Mouse (Mus musculus) heart, embryonic 14.5 days (tissue): Measurements from ENCODE around the gene Armcx6. TPM values are rescaled to one million over a fixed set of nuclear protein-coding genes. Genes with fewer than 3 reads are reported as not detected.

Experiments used
- ATAC-seq: fragments of 200-750 bp; cut with Nextera tagmentation; 2 replicates; pipeline ENCODE4 v1.8.0; 2017; ENCODE audit warnings: low read depth, moderate TSS enrichment; ENCODE audit not compliant: insufficient number of reproducible peaks, insufficient read depth, low FRiP score
- H3K27ac ChIP-seq, 2 experiments: fragments of 200-500 bp in 1 of 2; fragments of 300-500 bp in 1 of 2; sonication (generic) in 1 of 2; replicated peaks in 1 of 2; 2 replicates each; pipeline ENCODE4 v1.5.1; 2012 to 2014; ENCODE audit warnings: low read depth in 2 of 2, low read length in 2 of 2, control low read depth in 1 of 2, mild to moderate bottlenecking in 1 of 2, mixed read lengths in 1 of 2; ENCODE audit not compliant: control insufficient read depth in 1 of 2, insufficient read depth in 1 of 2
- H3K27me3 ChIP-seq: fragments of 300-500 bp; sonication (generic); 2 replicates; pipeline ENCODE4 v1.6.1; 2014; ENCODE audit warnings: mild to moderate bottlenecking, low read length, control low read depth; ENCODE audit not compliant: control insufficient read depth, insufficient read depth
- H3K36me3 ChIP-seq: fragments of 300-500 bp; sonication (generic); 2 replicates; pipeline ENCODE4 v1.6.1; 2014; ENCODE audit warnings: mild to moderate bottlenecking, control low read depth, low read length, mixed read lengths; ENCODE audit not compliant: control insufficient read depth, insufficient read depth
- H3K4me1 ChIP-seq, 2 experiments: fragments of 200-500 bp in 1 of 2; fragments of 300-500 bp in 1 of 2; sonication (generic) in 1 of 2; 2 replicates each; pipeline ENCODE4 v1.6.1; 2012 to 2014; ENCODE audit warnings: low read length in 2 of 2, control low read depth in 1 of 2, mixed read lengths in 1 of 2; ENCODE audit not compliant: control insufficient read depth in 2 of 2, insufficient read depth in 2 of 2
- H3K4me2 ChIP-seq: fragments of 300-500 bp; sonication (generic); 2 replicates; pipeline ENCODE4 v1.6.1; 2014; ENCODE audit warnings: mild to moderate bottlenecking, low read length
- H3K4me3 ChIP-seq, 2 experiments: fragments of 200-500 bp in 1 of 2; fragments of 300-500 bp in 1 of 2; sonication (generic) in 1 of 2; 2 replicates each; pipeline ENCODE4 v1.5.1; 2012 to 2014; ENCODE audit warnings: low read length in 2 of 2, mild to moderate bottlenecking in 2 of 2, control low read depth in 1 of 2, low read depth in 1 of 2, moderate library complexity in 1 of 2; ENCODE audit not compliant: control insufficient read depth in 1 of 2, insufficient read depth in 1 of 2
- H3K9ac ChIP-seq: fragments of 300-500 bp; sonication (generic); 2 replicates; pipeline ENCODE4 v1.6.1; 2014; ENCODE audit warnings: mild to moderate bottlenecking, low read length
- H3K9me3 ChIP-seq: fragments of 300-500 bp; sonication (generic); 2 replicates; pipeline ENCODE4 v1.6.1; 2016; ENCODE audit warnings: low read length, control low read depth; ENCODE audit not compliant: control insufficient read depth
- WGBS: fragments of 180-500 bp; shearing (Covaris S2); extraction: QIAGEN DNeasy Blood & Tissue Kit; methylation state at CpG from one replicate; pipeline ENCODE4 v1.1.7; 2014; 5-methylcytosine and 5-hydroxymethylcytosine counted together
- microRNA-seq: library from miRNA; unstranded; fragments of <30 nt; microRNA quantifications from one replicate; pipeline ENCODE4, GENCODE M21; 2016
- polyA plus RNA-seq: library from polyadenylated mRNA; unstranded; fragments of >200 nt; fragmentation: Nextera tagmentation; extraction: Ambion mirVana; gene quantifications from 2 replicates; pipeline ENCODE4 v1.2.1, GENCODE M21; 2014

Gene Armcx6
- polyA plus RNA-seq, 1 experiment from 2014 or later, result 17.7 TPM

DNA sequence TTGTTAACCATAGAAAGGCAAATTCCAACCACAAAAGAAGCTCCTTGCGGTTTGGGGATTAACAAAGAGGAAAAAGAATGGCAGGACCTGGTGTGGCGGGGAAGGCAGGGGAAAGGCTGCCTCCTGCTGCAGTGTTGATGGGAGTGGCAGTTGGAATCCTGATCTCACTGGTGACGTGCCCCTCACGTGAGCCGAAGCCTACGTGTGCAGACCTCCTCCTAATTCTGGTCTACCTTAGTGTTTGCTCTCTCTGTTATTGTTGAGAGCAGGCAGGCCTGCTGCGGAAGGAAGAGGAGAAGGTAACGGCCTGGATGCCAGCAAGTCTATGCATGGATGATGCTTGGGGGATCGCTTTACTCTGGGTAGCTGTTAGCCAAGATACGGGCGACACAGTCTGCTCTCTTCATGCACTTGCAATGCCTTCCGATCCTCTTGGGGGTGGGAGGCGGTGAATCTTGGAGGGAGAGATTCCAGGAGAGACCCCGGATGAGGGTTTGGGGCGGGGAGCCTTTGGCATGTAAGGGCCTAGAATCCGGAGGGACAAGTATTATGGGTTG lies 33.4 kb downstream of the Armcx6 start, which contains the start of gene Armcx1:
Gene Armcx1, plus strand, starts transcription at position 212 of the 557 bp plus-strand sequence.
- Histone ChIP-seq H3K27ac (peak within 1 kb of the TSS; percentile 96 to 97), H3K4me3 (peak within 1 kb of the TSS; percentile 59 to 71), H3K9ac (peak within 1 kb of the TSS; percentile 83), H3K27me3 (no peaks in the 10 kb centered on the region), H3K4me1 (no peaks in the 10 kb centered on the region), H3K36me3 (peaks cover 18% of the 10 kb centered on the region), H3K4me2 (peak within 1 kb of the TSS; percentile 63), H3K9me3 (no peaks in the 10 kb centered on the region)
- WGBS, result 14% methylated on average over 16 of the region's 16 CpGs
- peak; percentile 92 for ATAC-seq

- no peak for ATAC-seq
- no peak overlapping the region for H3K9ac ChIP-seq
- no peaks in the 10 kb centered on the region for H3K4me1 ChIP-seq
- H3K27me3 ChIP-seq, result no peaks in the 10 kb centered on the region
- no peak overlapping the region; the same call in 1 of the 2 replicates for H3K4me2 ChIP-seq
- no peaks in the 10 kb centered on the region for H3K9me3 ChIP-seq
- H3K4me3 ChIP-seq, result no peak overlapping the region
- 40% methylated on average over 3 of the region's 3 CpGs for WGBS
- no peak overlapping the region; a peak in 1 of 4 replicates for H3K27ac ChIP-seq
- H3K36me3 ChIP-seq, result peaks cover 18% of the 10 kb centered on the region
These were observed 34.4 kb downstream of the Armcx6 start for GRCm38 (mm10) chrX:134716863-134717262.

Small RNA genes lying within 50 kb of the gene (microRNA-seq; reads per million reads assigned to microRNA genes)
- gene Mir7093, result not detected

Other genes starting within 250 kb of the Armcx6 start
- gene Timm8a1, start 209.6 kb downstream of the Armcx6 start, polyA plus RNA-seq, result 70.6 and 73.9 TPM in 2 replicates
- gene Btk, start 167.8 kb downstream of the Armcx6 start, polyA plus RNA-seq, result 0.61 and 0.85 TPM in 2 replicates
- gene Rpl36a, start 165.8 kb downstream of the Armcx6 start, polyA plus RNA-seq, result 303 and 361 TPM in 2 replicates
- 2.4 and 3.2 TPM in 2 replicates for gene Gla, start 150.3 kb downstream of the Armcx6 start, polyA plus RNA-seq
- gene Hnrnph2, start 150.2 kb downstream of the Armcx6 start, polyA plus RNA-seq, result 81.0 and 85.6 TPM in 2 replicates
- 4.5 and 5.0 TPM in 2 replicates for gene Armcx4, start 64.9 kb downstream of the Armcx6 start, polyA plus RNA-seq
- 36.5 and 39.5 TPM in 2 replicates for gene Armcx1, start 33.5 kb downstream of the Armcx6 start, polyA plus RNA-seq
- 92.5 and 99.1 TPM in 2 replicates for gene Armcx3, start 5.2 kb upstream of the Armcx6 start, polyA plus RNA-seq
- 59.2 and 61.9 TPM in 2 replicates for gene Armcx2, start 57.8 kb upstream of the Armcx6 start, polyA plus RNA-seq
- gene Nxf2, start 213.3 kb upstream of the Armcx6 start, polyA plus RNA-seq, result 0.28 and 0.42 TPM in 2 replicates